Mouse (Mus musculus) heart, embryonic 13.5 days (tissue): ENCODE data around the gene Lactbl1. TPM values are rescaled to one million over a fixed set of nuclear protein-coding genes. Genes with fewer than 3 reads are reported as not detected.
A peak's percentile ranks its signal among the peaks of the same experiment; 100 is the strongest.

Experiments
- ATAC-seq: fragments of 200-750 bp; cut with Nextera tagmentation; 2 replicates; pipeline ENCODE4 v1.8.0; 2017; ENCODE audit warnings: moderate TSS enrichment; ENCODE audit not compliant: insufficient number of reproducible peaks, low FRiP score, low TSS enrichment; ENCODE audit errors: extremely low read depth
- H3K27ac ChIP-seq: fragments of 300-500 bp; sonication (generic); replicated peaks from 2 replicates; pipeline ENCODE4 v1.5.1; 2015; ENCODE audit warnings: moderate library complexity, mild to moderate bottlenecking, inconsistent platforms
- H3K27me3 ChIP-seq: fragments of 300-500 bp; sonication (generic); replicated peaks from 2 replicates; pipeline ENCODE4 v1.6.1; 2015; ENCODE audit warnings: mild to moderate bottlenecking, inconsistent platforms
- H3K36me3 ChIP-seq: fragments of 300-500 bp; sonication (generic); 2 replicates; pipeline ENCODE4 v1.6.1; 2015; ENCODE audit warnings: mild to moderate bottlenecking, inconsistent platforms
- H3K4me1 ChIP-seq: fragments of 300-500 bp; sonication (generic); 2 replicates; pipeline ENCODE4 v1.6.1; 2015; ENCODE audit warnings: inconsistent platforms
- H3K4me2 ChIP-seq: fragments of 300-500 bp; sonication (generic); 2 replicates; pipeline ENCODE4 v1.6.1; 2015; ENCODE audit warnings: inconsistent platforms, mild to moderate bottlenecking, moderate library complexity
- H3K4me3 ChIP-seq: fragments of 300-500 bp; sonication (generic); 2 replicates; pipeline ENCODE4 v1.5.1; 2015; ENCODE audit warnings: moderate library complexity, mild to moderate bottlenecking, inconsistent platforms
- H3K9ac ChIP-seq: fragments of 300-500 bp; sonication (generic); 2 replicates; pipeline ENCODE4 v1.6.1; 2015; ENCODE audit warnings: inconsistent platforms, mild to moderate bottlenecking, moderate library complexity
- H3K9me3 ChIP-seq: fragments of 300-500 bp; sonication (generic); 2 replicates; pipeline ENCODE4 v1.6.1; 2016; ENCODE audit warnings: inconsistent platforms
- whole genome bisulfite sequencing: fragments of 180-500 bp; shearing (Covaris S2); methylation state at CpG from one replicate; pipeline ENCODE4 v1.1.7; 2015; ENCODE audit warnings: mixed read lengths; 5-methylcytosine and 5-hydroxymethylcytosine counted together
- polyA plus RNA-seq: library from polyadenylated mRNA; unstranded; fragments of >200 nt; fragmentation: Nextera tagmentation; extraction: Ambion mirVana; gene quantifications from 2 replicates; pipeline ENCODE4 v1.2.1, GENCODE M21; 2015

Gene Lactbl1
- polyA plus RNA-seq, result not detected in 2 replicates

- Histone ChIP-seq H3K9ac (no peak within 1 kb of the TSS), H3K4me3 (no peak within 1 kb of the TSS), H3K4me1 (no peaks in the 10 kb centered on the region), H3K9me3 (no peaks in the 10 kb centered on the region), H3K27ac (no peak within 1 kb of the TSS), H3K36me3 (no peaks in the 10 kb centered on the region), H3K27me3 (peaks cover 24% of the 10 kb centered on the region), H3K4me2 (no peak within 1 kb of the TSS)
- no peak for ATAC-seq
- WGBS, result 45% methylated on average over 6 of the region's 6 CpGs
These were observed at the start of gene Lactbl1 for GRCm38 (mm10) chr4:136622388-136622787. Gene Lactbl1, plus strand, starts transcription at chr4:136622621.

GRCm38 (mm10) chr4:136581885-136582284, 40.5 kb upstream of the Lactbl1 start:
- H3K9me3 ChIP-seq, result no peaks in the 10 kb centered on the region
- no peak overlapping the region for H3K27ac ChIP-seq
- 87% methylated on average over 3 of the region's 3 CpGs for WGBS
- H3K9ac ChIP-seq, result no peak overlapping the region
- no peak overlapping the region for H3K4me2 ChIP-seq
- H3K27me3 ChIP-seq, result no peaks in the 10 kb centered on the region
- no peak overlapping the region for H3K4me3 ChIP-seq
- peaks cover 46% of the 10 kb centered on the region for H3K4me1 ChIP-seq
- no peak for ATAC-seq
- H3K36me3 ChIP-seq, result peaks cover 6% of the 10 kb centered on the region; the same call in 1 of the 2 replicates

GRCm38 (mm10) chr4:136587221-136587827, 35.1 kb upstream of the Lactbl1 start:
- no peak overlapping the region for H3K4me3 ChIP-seq
- H3K36me3 ChIP-seq, result peaks cover 16% of the 10 kb centered on the region
- no peak overlapping the region for H3K4me2 ChIP-seq
- H3K4me1 ChIP-seq, result peaks cover 37% of the 10 kb centered on the region
- WGBS, result 84% methylated on average over 4 of the region's 4 CpGs
- ATAC-seq, result no peak
- no peaks in the 10 kb centered on the region for H3K9me3 ChIP-seq
- H3K27me3 ChIP-seq, result no peaks in the 10 kb centered on the region
- H3K9ac ChIP-seq, result 0 out of 2 replicates have a peak overlapping the region, but pooled peaks have one; percentile 7
- no peak overlapping the region for H3K27ac ChIP-seq

GRCm38 (mm10) chr4:136588003-136588402, 34.4 kb upstream of the Lactbl1 start:
- 43% methylated on average over 4 of the region's 4 CpGs for WGBS
- Histone ChIP-seq H3K9ac (no peak overlapping the region), H3K27me3 (no peaks in the 10 kb centered on the region), H3K4me3 (no peak overlapping the region), H3K36me3 (peaks cover 20% of the 10 kb centered on the region), H3K4me2 (no peak overlapping the region), H3K27ac (no peak overlapping the region), H3K9me3 (no peaks in the 10 kb centered on the region), H3K4me1 (peaks cover 36% of the 10 kb centered on the region)
- ATAC-seq, result no peak

- ATAC-seq, result no peak
- 61% methylated on average over 4 of the region's 4 CpGs for WGBS
- H3K36me3 ChIP-seq, result peaks cover 20% of the 10 kb centered on the region
- H3K9me3 ChIP-seq, result no peaks in the 10 kb centered on the region
- H3K9ac ChIP-seq, result no peak overlapping the region
- no peaks in the 10 kb centered on the region for H3K27me3 ChIP-seq
- H3K4me2 ChIP-seq, result no peak overlapping the region
- peaks cover 41% of the 10 kb centered on the region for H3K4me1 ChIP-seq
- H3K27ac ChIP-seq, result no peak overlapping the region
- H3K4me3 ChIP-seq, result no peak overlapping the region
These were observed 30.3 kb upstream of the Lactbl1 start for GRCm38 (mm10) chr4:136592111-136592510.

GRCm38 (mm10) chr4:136594006-136594405, 28.4 kb upstream of the Lactbl1 start:
- WGBS, result 86% methylated on average over 2 of the region's 2 CpGs
- no peak overlapping the region for H3K9ac ChIP-seq
- ATAC-seq, result no peak
- peaks cover 40% of the 10 kb centered on the region for H3K4me1 ChIP-seq
- H3K4me3 ChIP-seq, result no peak overlapping the region
- H3K9me3 ChIP-seq, result no peaks in the 10 kb centered on the region
- peaks cover 20% of the 10 kb centered on the region for H3K36me3 ChIP-seq
- H3K4me2 ChIP-seq, result no peak overlapping the region
- no peaks in the 10 kb centered on the region for H3K27me3 ChIP-seq
- H3K27ac ChIP-seq, result no peak overlapping the region

- peaks cover 16% of the 10 kb centered on the region for H3K36me3 ChIP-seq
- ATAC-seq, result no peak
- H3K9ac ChIP-seq, result no peak overlapping the region
- H3K4me2 ChIP-seq, result no peak overlapping the region
- H3K27me3 ChIP-seq, result no peaks in the 10 kb centered on the region
- 82% methylated on average over 6 of the region's 6 CpGs for WGBS
- no peak overlapping the region for H3K4me3 ChIP-seq
- H3K9me3 ChIP-seq, result no peaks in the 10 kb centered on the region
- H3K4me1 ChIP-seq, result peaks cover 41% of the 10 kb centered on the region
- H3K27ac ChIP-seq, result no peak overlapping the region
These were observed 27.2 kb upstream of the Lactbl1 start for GRCm38 (mm10) chr4:136595221-136595620.

GRCm38 (mm10) chr4:136598268-136598876, 24.0 kb upstream of the Lactbl1 start:
- H3K36me3 ChIP-seq, result no peaks in the 10 kb centered on the region
- no peak overlapping the region for H3K9ac ChIP-seq
- ATAC-seq, result no peak
- H3K4me2 ChIP-seq, result no peak overlapping the region
- H3K9me3 ChIP-seq, result no peaks in the 10 kb centered on the region
- H3K27ac ChIP-seq, result no peak overlapping the region
- WGBS, result 81% methylated on average over 7 of the region's 7 CpGs
- H3K4me3 ChIP-seq, result no peak overlapping the region
- H3K4me1 ChIP-seq, result peaks cover 41% of the 10 kb centered on the region
- H3K27me3 ChIP-seq, result no peaks in the 10 kb centered on the region

- Histone ChIP-seq H3K4me3 (no peak overlapping the region), H3K36me3 (no peaks in the 10 kb centered on the region), H3K9me3 (no peaks in the 10 kb centered on the region), H3K27ac (no peak overlapping the region), H3K4me1 (peaks cover 26% of the 10 kb centered on the region), H3K4me2 (no peak overlapping the region), H3K9ac (no peak overlapping the region), H3K27me3 (no peaks in the 10 kb centered on the region)
- no peak for ATAC-seq
- WGBS, result 95% methylated on average over 3 of the region's 3 CpGs
These were observed 22.6 kb upstream of the Lactbl1 start for GRCm38 (mm10) chr4:136599869-136600268.

- Histone ChIP-seq H3K27ac (no peak overlapping the region), H3K4me1 (peaks cover 22% of the 10 kb centered on the region), H3K9ac (peak overlapping the region; percentile 100; the same call in 1 of the 2 replicates), H3K27me3 (no peaks in the 10 kb centered on the region), H3K4me3 (peak overlapping the region; percentile 98), H3K9me3 (no peaks in the 10 kb centered on the region), H3K36me3 (no peaks in the 10 kb centered on the region), H3K4me2 (peak overlapping the region; percentile 74)
- ATAC-seq, result no peak
- WGBS, result 80% methylated on average over 2 of the region's 2 CpGs
These were observed 21.9 kb upstream of the Lactbl1 start for GRCm38 (mm10) chr4:136600536-136600935.

GRCm38 (mm10) chr4:136601476-136601875, 20.9 kb upstream of the Lactbl1 start:
- peak overlapping the region; percentile 74 for H3K4me2 ChIP-seq
- no peaks in the 10 kb centered on the region for H3K9me3 ChIP-seq
- no peaks in the 10 kb centered on the region for H3K36me3 ChIP-seq
- no peak for ATAC-seq
- H3K4me1 ChIP-seq, result peaks cover 22% of the 10 kb centered on the region
- WGBS, result under 1% methylated on average over 13 of the region's 13 CpGs
- peak overlapping the region; percentile 90 for H3K27ac ChIP-seq
- H3K27me3 ChIP-seq, result no peaks in the 10 kb centered on the region
- H3K9ac ChIP-seq, result peak overlapping the region; percentile 100
- peak overlapping the region; percentile 98 for H3K4me3 ChIP-seq
